Mouse (Mus musculus): ENCODE data around the gene Cfap43.

- no peak for TF ChIP-seq POLR2A (IDR thresholded peaks at IDR 0.05; ENCODE audit: extremely low read depth, insufficient read depth, low read length)
- TF ChIP-seq CTCF (IDR thresholded peaks at IDR 0.05; ENCODE audit: extremely low read depth, insufficient read depth, low read length) = no peak
Observed at GRCm38 (mm10) chr19:47731931-47732330, 187.2 kb downstream of the Cfap43 start.

Measured in cortical plate, adult 2 months (tissue).